Mouse (Mus musculus) left cerebral cortex, postnatal 36 days (tissue): Measurements from ENCODE around the gene Pmvk. TPM values are rescaled to one million over a fixed set of nuclear protein-coding genes. Genes with fewer than 3 reads are reported as not detected.

Experiments
- DNase-seq, 2 experiments: peaks; one replicate each; pipeline ENCODE4 v3.0.0; 2021 to 2022; ENCODE audit warnings: low spot score in 2 of 2, mixed read lengths in 1 of 2
- intact Hi-C: fragments of 180-260 bp; cut with DNase I; formaldehyde crosslinking; loops from one replicate; pipeline ENCODE4 v1.15.1; 2025
- total RNA-seq, 2 experiments: library from RNA; stranded (reverse); gene quantifications; 2 replicates each; pipeline ENCODE4 v1.2.3; 2021

The Pmvk gene
- 10 to 100 TPM; 32.9 to 33.1 TPM for total RNA-seq

- no peak for DNase-seq
- intact Hi-C loops = loop anchor here (5.0 kb wide), 2 partner anchors 318 to 403 kb away; partner anchors contain the start of gene Ube2q1
Measured at GRCm38 (mm10) chr3:89454401-89455177, at the start of gene Pmvk. Pmvk (plus strand) TSS chr3:89454541.

- no peak for DNase-seq
- intact Hi-C loops = no loop called here
Measured at GRCm38 (mm10) chr3:89406887-89407286, 47.5 kb upstream of the Pmvk start.

DNA sequence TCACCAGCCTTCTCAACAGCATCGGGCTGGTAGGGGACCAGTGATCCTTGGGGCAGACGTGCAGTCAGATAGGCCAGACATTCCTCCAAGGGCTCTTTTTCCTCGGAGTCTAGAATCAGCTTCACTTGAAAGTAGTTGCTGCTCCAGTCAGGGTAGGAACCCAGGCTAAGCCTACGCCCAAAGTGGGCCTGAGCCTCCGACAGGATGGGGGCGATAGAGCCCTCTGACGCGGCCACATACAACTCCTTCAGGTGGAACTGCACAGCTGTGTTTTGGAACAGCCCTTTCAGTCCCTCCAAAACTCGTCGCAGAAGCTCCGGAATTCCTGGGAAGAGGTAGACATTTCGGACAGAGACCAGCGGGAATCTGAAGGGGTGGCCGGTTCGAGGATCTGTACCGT lies 45.9 kb upstream of the Pmvk start:
- no peak for DNase-seq
- intact Hi-C loops = no loop called here

- intact Hi-C loops = no loop called here
Measured at GRCm38 (mm10) chr3:89409701-89410100, 44.6 kb upstream of the Pmvk start.

DNA sequence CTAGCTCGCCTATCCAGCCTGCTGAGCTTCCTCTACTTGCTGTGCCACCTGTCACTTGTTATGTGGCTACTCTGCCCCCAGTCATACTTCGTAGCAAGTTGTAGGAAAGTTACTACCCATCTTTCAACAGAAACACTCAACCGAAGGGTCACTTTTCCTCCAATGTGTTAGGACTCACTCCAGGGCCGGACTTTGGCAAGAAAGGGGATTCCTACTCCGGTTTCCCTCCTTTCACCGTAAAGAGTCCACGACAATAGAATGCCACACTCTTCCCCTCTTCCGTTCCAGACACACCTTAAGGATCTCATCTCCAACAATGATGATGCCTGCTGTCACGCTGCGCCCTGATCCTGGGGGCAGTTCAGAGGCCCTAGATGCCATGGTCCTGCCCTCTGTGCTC lies 43.5 kb upstream of the Pmvk start:
- no peak for DNase-seq
- intact Hi-C loops = no loop called here

More at GRCm38 (mm10) chr3:89409701-89410100, 44.6 kb upstream of the Pmvk start:
- no peak for DNase-seq

DNA sequence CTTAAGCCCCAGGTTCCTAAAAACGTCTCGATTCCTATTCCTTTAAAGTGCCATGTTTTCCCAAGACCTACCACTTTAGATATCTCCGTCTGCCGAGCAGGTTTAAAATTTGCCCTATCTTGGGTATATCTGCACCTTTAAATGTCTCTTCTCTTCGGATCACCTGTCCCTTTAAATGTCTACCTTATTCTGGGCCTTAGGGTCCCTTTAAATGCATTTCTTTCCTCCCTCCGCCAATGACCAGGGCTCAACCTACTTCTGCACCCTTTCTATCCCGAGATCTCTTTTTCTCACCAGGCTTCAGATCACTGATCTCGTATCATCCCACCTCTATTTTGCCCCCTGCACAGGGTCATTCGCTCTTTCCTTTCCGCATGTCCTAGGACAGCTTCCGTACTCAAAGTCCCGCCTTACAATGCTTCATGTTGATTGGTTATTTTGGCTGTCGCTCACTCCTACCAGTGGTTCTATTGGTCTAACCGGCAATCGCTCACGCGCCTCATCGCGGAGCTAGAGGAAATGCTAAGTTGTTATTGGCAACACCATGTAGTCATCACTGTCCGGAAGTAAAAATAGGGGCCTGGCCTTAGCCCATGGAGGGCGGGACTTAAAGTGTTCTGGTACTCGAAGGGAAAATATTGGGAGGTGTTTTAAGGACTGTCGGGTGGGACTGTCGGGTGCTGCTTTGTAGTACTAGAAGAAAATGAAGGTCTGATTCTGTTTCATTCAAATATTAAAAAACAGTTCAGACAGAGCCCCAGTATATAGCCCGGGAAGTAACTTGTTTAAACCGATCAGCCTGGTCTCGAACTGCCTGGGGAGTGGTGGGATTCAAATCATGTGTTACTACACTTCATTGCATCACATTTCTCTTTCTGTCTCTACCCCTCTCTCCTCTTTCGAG lies 42.6 kb upstream of the Pmvk start, which contains the start of gene Flad1:
Gene Flad1 (minus strand): TSS at position 381 of the 904 bp plus-strand sequence.
- peak; percentile 99 to 100 for DNase-seq
- intact Hi-C loops = no loop called here

- intact Hi-C loops = no loop called here
- no peak for DNase-seq
Measured at GRCm38 (mm10) chr3:89416158-89416557, 38.2 kb upstream of the Pmvk start.

DNA sequence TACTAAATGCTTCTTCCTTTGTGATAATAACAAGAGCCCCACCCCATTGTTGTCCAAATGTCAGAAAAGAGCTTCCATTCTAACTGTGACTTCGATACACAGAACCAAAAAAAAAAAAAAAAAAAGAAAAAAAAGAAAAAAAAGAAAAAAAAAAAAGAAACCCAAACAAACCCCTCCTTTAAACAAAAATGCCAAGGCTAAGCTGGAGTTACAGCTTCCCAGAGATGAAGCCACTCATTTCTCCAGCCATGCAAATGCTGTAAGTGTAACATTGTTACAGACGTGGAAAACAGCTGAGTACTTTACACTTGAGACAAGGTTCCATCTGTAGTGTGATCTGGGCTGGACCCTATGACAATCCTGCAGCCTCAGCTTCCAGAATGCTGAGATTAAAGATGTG lies 37.2 kb upstream of the Pmvk start:
- no peak for DNase-seq
- intact Hi-C loops = no loop called here

DNA sequence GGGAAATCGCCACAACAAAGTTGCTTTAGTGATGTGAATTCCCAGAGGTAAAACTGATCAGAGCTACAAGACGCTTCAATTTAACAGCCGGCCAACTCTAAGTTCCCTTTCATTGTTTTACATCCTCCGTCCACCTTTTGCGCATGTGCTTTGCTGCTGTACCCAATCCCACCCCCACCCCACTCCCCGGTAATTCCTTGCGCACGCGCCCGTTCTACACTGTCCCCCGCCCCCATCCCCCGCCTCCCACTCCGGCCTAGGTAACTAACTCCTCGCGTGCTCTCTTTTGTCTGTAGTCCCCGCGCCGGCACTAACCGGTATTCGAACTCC lies 36.5 kb upstream of the Pmvk start:
- DNase-seq = no peak
- intact Hi-C loops = no loop called here

- peak; percentile 90 to 93 for DNase-seq
- intact Hi-C loops = no loop called here
Measured at GRCm38 (mm10) chr3:89418170-89418860, 36.0 kb upstream of the Pmvk start, which contains the start of the genes Cks1b and Shc1. Cks1b (minus strand) TSS chr3:89418383. Shc1 (plus strand) TSS chr3:89418443.

DNA sequence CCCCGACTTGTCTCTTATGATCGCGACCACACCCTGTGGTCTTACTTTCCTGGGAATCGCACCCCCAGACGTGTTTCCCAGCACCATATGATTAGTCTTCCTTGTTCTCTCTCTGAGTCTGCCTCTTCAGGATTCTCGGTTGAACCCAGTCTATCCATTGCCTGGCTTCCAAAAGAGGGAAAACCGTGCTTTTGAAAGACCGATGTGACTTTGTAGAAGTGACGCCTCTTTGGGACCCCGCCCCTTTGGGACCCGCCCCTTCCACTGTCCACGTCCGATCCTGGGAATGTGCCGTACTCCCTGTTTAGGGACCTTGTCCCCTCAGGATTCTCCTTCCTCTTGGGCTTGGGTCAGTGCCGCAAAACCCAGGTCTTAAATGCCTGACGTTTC lies 35.5 kb upstream of the Pmvk start:
- DNase-seq = no peak
- intact Hi-C loops = no loop called here

GRCm38 (mm10) chr3:89419571-89419970 lies 34.8 kb upstream of the Pmvk start:
- no peak for DNase-seq
- intact Hi-C loops = no loop called here

DNA sequence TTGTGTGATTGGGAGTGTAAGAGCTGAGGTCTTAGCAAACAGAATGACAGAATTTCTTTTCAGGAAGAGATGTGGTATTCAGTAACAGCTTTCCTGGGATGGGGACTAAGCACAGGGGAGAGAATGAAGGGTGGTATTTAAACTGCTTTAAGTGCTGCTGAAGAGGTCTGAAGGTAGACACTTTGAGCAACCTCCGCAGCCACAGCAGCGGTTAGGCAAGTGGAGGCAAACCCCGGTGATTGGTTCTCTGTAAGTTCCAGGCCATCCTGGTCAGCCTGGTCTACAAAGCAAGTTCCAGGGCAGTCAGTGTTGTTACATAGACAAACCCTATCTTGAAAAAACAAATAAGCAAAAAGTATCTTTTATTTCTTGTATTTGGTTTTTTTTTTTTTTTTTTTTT lies 34.4 kb upstream of the Pmvk start:
- no peak for DNase-seq
- intact Hi-C loops = no loop called here

DNA sequence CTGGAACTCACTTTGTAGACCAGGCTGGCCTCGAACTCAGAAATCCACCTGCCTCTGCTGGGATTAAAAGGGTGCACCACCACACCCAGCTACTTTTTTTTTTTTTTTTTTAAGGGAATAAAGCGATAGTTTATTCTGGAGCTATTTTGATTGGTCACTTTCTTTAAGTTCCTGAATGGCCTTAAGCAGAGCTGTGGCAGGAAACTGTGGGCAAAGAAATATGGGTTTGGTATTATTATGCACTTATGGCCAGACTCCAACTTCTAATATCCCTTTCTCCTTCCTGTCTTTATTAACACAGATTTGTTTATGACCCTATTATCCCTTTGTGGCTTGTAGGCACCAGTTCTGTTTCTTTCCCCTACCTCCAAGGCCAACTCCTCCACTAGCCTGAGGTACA lies 33.9 kb upstream of the Pmvk start:
- intact Hi-C loops = no loop called here

GRCm38 (mm10) chr3:89421002-89421774 lies 33.2 kb upstream of the Pmvk start:
- intact Hi-C loops = no loop called here
- DNase-seq = peak; percentile 63 to 70

More for the DNA sequence above, 33.9 kb upstream of the Pmvk start:
- no peak for DNase-seq

DNA sequence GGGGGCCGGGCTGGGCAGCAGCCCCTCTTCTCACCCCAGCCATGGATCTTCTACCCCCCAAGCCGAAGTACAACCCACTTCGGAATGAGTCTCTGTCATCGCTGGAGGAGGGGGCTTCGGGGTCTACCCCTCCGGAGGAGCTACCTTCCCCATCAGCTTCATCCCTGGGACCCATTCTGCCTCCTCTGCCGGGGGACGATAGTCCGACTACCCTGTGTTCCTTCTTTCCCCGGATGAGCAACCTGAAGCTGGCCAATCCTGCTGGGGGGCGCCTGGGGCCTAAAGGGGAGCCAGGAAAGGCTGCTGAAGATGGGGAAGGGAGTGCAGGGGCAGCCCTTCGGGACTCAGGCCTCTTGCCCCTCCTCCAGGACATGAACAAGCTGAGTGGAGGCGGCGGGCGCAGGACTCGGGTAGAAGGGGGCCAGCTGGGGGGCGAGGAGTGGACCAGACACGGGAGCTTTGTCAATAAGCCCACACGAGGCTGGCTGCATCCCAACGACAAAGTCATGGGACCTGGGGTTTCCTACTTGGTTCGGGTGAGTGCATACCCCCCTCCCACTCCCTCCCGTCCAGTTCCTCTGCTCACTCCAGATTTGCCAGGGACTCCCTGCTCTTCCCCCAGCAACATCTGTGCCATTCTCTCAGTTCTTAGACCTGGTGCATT lies 32.4 kb upstream of the Pmvk start:
- no peak for DNase-seq

DNA sequence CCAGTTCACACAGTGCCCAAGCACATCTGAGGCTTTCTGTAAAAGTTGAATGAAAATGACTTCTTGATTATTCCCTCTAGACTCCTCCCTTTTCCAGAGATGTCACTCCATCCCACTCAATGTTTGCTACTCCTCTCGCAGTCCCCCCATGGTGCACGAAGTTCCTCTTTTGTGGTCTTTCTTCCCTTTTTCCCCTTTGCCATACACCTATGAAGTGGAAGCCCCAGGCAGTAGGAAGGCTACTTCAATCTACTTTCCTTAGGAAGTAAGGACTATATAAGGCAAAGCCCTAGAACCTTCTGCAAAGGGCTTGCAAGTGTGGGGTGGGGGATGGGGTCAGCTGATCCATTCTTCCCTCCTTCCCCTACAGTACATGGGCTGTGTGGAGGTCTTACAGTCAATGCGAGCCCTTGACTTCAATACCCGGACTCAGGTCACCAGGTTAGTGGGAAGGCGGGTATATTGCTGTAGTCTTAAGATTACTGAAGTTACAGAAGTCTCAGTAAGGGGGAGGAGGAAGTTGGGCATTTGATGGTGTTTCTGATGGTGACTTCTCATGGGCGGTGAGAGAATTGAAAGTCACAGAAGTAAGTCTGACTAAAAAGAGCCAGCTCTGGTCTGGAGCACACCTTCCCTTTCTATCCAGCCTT lies 31.7 kb upstream of the Pmvk start:
- intact Hi-C loops = no loop called here
- no peak for DNase-seq

More for the DNA sequence above, 32.4 kb upstream of the Pmvk start:
- intact Hi-C loops = no loop called here

DNA sequence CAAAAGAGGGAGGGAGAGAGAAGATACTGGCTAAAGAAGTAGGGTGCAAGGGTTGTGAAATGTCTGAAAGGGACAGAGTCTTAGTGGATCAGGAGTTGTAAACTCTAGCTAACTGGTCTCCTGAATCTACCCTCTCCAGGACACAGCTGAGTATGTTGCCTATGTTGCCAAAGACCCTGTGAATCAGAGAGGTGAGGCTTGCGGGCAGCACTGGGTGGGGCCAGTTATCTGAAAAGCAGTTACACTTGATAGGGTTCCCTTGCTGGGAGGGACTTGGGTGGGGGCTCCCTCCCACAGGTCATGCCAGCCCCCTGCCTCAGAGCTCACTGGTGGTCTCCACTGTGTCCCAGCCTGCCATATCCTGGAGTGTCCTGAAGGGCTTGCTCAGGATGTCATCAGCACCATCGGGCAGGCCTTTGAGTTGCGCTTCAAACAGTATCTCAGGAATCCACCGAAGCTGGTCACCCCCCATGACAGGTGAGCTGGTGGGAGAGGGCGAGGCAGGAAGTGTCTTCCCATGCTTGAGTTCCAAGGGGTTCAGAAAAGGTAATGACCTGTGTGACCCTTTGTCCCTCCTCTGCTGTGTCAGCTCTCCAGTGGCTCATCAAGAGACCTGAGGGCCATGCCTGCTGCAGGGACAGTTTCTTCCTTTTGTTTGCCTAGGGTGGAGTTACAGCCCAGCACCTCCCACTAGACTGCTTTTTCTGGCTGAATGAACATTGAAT lies 29.8 kb upstream of the Pmvk start:
- no peak for DNase-seq
- intact Hi-C loops = no loop called here
